Mouse (Mus musculus) heart, adult 18-20 months (tissue): ENCODE results near the gene Fras1. TPM values are rescaled to one million over a fixed set of nuclear protein-coding genes. Genes with fewer than 3 reads are reported as not detected.
A peak's percentile ranks its signal among the peaks of the same experiment; 100 is the strongest.

Experiments used
- DNase-seq, 2 experiments: peaks; one replicate each; pipeline ENCODE4 v3.0.0; 2021 to 2022; ENCODE audit warnings: mixed read lengths in 1 of 2
- long read RNA-seq, 2 experiments: library from polyadenylated mRNA; stranded (forward); transcript quantifications; one replicate each; pipeline ENCODE4 v2.0.0; 2021
- total RNA-seq, 2 experiments: library from RNA; stranded (reverse); gene quantifications; 2 replicates each; pipeline ENCODE4 v1.2.3; 2021

The Fras1 gene
- 1 to 10 TPM; 1.0 to 1.6 TPM for total RNA-seq
- long read RNA-seq, experiment 1, result 0 reads
- long read RNA-seq, experiment 2, result 0 reads

DNA sequence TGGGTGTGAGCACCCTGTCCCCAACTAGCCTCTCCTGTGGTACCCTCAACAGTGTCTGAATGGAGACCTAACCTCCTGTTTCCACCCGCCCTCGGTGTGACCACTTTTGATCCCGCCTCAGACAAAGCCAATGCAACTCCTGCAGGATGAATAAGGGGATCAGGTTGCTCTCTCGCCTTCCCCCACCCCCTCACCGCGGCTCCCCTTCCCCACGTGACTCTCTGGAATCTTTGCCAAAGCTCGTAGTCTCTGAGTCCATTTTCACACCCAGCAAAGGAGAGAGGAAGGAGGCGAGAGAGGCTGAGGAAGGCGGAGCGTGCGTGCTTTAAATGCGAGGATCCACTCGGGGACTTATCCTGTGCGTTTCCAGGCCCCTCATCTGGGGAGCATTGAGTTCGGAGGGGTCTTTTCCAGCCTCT lies at the start of gene Fras1:
TSS of gene Fras1 (plus strand) at position 389 of the 419 bp plus-strand sequence.
- DNase-seq, result peak; percentile 3 to 13

DNA sequence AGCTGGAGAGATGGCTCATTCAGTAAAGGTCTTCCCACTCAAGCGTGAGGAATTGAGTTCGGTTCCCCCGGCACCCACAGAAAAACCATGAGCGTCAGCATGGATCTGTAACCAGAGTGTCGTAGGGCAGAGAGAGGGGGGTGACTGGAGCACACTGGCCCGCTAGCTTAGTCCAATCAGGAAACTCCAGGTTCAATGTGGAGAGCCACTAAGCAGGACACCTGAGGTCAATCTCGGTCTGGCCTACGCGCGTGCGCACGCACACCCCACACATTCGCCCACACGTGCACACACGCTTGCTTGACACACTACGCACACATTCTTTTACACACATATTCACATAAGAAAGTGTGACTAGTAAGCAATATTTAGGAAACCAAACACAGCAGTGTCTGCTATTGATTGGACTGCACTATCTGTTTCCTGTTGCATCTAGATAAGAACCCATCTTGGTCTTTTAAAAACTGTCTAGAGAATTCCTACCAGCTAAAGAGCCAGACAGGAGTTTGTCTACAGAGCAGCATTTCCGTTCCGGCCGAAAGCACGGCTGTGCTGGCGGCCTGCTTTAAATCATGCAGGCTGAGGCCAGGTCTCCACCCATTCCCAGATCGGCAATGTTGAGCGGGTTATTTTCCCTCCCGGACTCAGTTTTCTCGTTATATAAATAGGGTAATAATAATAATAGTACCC lies 42.6 kb upstream of the Fras1 start:
- no peak for DNase-seq

DNA sequence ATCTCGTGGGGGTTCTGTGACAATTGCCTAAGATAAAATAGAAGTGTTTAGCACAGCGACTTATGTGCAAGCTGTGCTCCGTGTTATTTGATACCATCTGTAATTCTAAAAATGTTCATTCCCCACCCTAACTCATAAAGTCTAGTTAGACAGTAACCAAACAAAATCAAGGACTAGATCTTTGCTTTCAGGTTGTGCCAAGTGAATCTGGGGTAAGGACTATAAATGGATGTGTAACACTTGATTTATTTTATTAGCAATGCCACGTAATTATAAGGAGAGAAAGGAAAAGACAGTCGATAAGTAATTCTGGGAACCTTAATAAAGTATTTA lies 42.1 kb upstream of the Fras1 start:
- no peak for DNase-seq

DNA sequence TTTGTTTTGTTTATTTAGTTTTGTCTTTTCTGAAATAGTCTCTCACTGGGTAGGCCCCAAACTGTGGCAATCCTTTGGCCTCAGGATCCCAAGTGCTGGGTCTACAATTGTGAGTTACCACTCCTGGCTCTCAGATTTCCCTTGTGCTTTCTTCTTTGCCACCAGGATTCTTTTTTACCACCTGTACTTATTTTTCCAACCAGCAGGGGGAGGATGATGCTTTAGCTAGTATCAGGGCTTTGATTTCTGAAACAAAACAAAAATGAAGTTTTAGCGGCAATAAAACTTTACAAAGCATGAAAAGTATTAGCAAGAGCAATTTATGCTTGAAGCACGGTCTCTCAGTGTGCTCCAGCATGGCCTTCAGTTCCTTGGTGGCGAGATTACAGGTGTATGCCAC lies 39.8 kb upstream of the Fras1 start:
- peak in 1 of 2 experiments; percentile 33 for DNase-seq

DNA sequence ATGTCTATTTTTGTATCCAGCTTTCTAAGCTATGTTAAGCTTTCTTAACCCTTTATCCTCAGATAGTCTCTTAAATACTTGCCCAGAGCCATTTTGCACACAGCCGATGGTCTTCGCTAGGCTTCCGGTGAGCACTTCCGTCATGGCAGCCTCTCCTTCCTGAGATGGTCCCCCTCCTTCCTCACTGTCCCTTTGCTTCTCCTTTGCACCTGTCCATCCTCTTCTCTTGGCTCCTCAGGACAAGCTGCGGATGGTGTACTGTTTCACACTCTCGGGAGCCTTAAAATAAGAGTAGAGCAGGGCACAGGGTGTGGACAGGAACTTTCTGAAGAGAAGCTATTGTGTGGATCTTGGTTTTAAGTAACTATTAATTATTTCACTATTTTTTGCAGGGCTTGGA lies 33.2 kb upstream of the Fras1 start:
- no peak for DNase-seq

DNA sequence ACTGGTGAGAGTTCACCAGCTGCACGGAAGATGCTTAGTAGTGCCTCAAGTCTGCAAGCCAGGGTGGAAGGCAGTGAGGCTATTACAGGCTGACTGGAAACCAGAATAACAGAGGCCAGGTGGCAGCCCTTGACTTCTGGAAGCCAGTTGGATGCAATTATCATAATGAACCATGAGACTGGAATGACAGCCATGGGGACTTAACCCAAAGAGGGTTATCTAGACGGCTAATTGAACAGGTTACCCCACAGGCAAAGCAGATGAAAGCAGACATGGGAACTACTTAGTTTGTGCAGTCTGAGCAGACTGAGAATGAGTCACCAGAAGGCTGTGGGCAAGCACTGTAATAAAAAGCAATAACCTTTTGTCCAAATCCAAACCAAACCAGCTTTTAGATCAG lies 28.8 kb upstream of the Fras1 start:
- DNase-seq, result no peak

DNA sequence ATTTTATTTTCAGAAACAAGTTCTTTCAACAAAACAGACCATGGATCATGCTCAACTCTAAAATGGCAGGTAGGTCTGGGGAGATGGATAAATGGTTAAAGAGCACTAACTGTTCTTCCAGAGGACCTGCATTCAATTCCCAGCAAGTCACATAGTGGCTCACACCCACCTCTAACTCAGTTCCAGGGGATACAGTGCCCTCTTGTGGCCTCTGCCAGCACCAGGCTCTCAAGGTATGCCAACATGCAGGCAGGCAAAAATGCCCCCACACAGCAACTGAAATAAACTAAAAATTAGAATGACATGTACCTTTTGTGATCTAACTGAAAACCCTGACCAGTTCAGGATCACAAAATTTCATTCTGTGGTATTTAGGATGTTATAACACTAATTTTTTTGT lies 21.8 kb upstream of the Fras1 start:
- DNase-seq, result no peak

DNA sequence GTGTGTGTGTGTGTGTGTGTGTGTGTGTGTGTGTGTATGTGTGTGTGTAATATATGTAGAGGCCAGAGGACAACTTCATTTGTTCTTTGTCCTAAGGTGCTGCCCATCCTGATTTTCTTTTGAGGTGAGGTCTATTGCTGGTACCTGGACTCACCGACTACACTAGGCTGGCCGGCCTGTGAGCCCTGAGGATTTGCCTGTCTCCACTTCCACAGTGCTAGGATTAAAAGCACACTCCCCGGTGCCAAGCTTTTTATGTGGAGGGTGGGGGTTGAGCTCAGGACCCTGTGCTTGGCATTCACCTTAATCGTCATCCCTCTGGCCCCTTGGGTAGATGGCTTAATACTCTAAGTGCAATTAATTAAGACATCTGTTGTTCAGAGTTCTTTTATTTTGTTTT lies 9.8 kb upstream of the Fras1 start:
- no peak for DNase-seq

DNA sequence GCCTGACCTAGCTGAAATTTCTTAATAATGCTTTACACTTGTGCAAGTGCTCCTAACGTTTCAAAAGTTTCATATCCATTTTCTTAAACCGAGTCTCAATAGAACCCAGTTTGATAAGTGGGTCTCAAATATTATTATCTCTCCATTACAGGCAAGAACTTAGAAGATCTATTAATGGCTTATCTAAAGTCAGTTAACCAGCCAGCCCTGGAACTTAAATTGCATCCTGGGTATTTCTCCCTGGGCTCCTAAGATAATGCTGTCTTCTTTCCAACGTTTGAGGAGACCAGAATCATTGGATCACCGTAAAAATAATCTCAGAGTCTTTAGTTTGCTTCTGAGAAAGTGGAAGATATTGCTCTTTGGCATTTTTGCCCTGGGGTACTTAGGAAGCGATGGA lies 8.2 kb upstream of the Fras1 start:
- DNase-seq, result no peak

DNA sequence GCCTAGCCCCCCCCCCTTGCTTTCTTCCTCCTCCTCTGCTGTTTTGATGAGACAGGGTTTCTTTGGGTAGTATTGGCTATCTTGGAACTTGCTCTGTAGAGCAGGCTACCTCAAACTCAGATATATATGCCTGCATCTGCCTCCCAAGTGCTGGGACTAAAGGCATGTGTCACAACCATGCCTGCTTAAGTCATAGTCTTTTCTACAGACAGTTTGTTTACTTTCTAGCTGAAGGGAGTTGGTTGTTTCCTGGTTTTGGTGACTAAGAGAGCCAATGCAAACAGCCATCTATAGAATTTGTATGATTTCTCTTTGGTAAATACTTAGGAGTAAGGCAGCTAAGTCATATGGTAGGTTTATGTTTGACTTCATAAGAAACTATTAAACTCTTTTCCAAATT lies 6.5 kb upstream of the Fras1 start:
- DNase-seq, result no peak

DNA sequence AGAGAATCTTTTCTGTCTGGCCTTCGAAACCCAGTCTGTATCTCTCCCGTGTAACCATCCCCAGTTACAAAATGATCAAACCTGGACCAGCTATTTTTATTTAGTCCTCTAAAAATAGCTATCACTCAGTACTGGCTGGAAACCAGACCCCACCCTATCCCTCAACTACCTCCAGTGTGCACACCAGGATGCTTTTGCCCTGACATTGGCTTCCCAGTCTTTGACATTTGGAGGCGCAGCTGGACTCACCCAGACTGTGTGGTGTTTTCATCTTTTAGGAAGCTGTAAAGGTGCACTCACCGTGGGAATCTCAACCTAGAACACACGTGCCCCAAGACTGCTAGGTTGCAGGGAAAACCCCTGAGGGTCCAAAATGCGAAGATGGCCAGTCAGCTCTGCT lies 649 bp upstream of the Fras1 start:
- no peak for DNase-seq

DNA sequence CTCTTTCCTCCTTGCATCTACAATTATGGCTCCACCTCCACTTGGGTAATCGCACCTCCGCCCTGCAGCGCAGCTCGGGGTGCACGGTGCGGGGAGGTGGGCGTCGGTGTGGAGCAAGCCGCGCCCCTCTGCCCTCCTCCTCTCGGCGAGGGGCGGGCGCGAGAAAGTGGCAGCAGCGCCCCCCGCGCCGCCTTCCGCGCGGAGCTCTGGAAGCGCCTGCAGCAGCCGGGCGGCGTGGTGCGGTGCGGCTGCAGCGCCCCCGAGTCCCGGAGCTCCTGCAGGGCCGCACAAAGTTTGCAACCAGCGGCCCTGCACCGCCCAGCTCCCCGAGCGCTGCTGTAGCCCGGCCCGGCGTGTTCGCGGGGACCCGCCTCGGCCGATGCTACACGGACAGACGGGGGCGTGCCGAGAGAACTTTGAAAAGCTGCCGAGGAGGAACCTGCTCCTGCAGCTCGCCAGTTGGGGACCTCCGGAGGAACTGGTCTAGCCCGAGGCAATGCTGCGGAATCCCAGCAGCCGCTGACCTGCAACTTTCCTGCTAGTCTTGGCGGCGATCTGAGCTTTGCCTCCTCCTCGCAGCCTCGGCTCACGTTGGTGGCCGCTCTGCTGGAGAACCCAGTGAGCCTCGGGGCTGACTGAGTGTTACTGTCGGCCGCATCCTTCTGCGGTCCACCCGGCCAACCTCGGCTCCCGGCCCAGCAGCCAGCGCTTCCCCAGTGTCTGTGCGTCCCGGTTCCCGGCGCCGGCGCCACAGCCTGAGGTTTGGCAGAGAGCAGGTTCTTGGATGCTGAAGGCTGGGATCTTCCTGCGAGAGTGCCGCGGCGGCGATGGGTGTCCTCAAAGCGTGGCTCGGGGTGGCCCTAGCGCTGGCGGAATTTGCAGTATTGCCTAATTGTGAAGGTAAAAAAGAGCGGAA lies 489 bp downstream of the Fras1 start:
- peak; percentile 35 to 58 for DNase-seq

DNA sequence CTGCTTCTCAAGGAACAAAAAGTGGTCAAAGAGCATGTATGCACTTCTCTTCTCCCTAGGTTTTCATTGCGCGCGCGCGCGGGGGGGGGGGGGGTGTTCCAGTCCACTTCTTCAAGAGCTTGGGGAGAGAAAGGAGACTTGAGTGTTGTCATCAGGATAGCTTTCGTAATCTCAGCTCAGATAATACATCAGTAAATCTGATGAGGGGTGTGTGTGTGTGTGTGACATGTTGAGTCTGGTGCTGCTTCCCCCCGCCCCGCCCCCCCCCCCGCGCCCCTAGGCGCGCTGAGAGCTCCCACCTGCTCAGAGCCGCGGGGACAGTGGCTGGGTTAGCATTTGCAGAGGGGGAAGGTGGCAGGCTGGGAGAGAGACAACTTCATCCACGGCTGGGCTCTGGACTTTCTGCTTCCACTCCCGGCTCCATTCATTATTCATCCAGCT lies 1.7 kb downstream of the Fras1 start:
- DNase-seq, result no peak

DNA sequence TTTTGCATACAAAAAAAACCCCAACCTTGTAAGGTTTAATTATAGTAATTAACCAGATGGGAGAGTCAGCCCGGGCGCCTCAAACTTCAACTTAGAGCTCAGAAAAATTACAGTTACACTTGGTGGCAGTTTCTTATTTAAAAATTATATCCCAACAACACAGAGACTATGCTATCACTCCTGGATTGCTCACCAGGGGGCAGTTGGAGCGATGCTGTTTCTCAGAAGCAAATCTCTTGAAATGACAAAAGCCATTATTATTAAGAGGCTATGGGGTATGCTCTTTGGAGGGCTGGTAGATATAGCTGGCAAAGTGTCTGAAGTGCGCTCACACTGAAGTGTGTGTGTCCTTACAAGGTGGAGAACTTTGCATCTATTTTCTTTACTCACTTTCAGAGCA lies 2.5 kb downstream of the Fras1 start:
- DNase-seq, result no peak

DNA sequence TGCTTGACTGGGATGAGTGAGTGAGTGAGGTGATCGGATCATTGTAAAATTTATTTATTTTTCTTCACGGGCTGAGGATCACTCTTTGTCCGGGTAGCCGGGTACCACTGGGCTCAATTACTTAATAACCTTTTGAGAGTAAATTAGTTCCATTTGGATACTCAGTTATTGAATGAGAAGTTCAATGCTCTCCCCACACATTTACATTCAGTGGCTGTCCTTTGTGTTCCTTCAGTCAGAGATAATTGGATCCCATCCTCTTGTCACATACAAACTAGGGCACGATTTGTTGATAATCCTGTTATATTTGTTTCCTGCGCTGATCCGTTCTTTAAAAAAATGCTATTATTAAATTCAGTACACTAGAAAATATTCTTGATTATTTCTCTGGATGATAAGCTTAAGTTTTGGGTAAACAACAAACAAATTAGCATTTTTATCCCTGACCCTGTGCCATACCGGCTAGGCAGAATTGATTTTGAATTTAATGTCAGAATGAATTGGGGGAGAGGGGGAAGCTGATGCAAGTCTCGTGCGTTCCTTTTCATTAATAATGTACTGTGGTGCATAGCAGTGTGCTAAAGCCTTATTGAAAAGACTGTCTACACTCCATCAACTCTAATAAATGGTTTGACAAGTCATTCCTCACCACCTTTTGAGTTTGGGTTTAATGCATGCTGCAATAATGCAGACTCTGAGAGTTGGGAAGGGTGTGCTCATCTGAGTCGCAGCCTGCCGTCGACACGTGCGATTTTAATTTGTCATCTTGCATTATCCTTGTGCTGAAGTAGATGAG lies 12.6 kb downstream of the Fras1 start:
- DNase-seq, result no peak

DNA sequence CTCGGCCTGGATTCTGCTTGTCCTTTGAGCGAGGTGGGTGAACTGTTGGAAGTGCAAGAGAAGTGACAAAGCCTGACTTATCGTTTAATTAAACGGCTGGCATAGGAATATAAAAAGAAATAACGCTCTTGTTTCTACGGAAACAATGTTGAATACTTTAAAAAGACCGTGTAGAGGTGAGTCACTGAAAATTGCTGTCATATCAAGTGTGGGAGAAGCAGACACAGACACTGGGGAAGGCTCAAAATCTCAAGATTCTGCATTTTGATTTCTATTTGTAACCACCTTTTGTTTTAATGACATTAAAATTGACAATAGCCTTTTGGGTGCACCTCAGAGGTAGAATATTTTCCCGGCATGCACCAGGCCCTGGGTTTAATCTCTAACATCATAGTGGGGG lies 14.6 kb downstream of the Fras1 start:
- DNase-seq, result no peak

DNA sequence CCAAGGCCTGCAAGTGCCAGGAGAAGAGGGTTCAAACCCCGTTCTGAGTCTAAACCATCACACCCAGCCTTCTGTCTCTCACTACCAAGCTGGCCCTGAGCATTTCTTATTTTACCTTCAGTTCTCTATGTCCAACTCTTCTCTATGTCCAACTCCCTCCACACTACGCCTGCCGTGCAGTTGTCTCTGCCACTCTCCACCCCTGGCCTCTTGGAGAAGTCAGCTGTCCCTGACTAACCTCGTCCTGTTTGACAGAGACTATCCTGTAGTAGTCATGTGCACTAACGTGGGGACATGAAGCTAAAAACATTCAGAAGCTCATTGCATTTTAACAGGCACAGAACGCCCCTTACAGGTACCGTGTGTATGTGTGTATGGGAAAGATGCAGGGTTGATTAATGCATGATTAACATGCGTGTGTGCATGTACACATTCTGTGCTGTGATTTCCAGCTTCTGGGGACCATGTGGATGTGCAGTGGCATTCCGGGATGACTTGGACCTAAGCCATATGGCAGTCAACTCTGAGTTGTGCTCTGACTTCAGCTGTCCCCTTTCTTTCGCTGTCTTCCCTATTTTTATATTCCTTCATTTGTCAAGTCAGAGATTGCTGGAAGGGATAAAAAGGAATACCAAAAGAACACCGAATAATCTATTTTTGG lies 16.3 kb downstream of the Fras1 start:
- no peak for DNase-seq

DNA sequence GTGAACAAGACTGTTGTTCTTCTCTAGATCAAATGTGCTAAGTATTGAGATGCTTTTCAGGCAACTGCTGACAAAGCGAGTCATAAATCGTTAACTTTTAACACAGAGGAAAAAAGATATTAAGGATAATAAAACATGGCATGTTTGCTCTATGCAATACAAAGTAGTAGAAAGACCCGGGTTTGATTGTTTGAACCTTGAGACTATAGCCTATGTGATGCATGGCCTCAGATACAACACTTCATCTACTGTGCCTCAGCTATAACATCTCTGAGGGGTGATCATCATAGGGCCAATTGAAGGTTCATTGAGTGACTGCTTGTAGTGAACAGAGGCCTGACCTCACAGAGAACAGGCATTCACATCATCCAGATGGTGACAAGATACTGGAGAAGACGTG lies 17.3 kb downstream of the Fras1 start:
- DNase-seq, result no peak

DNA sequence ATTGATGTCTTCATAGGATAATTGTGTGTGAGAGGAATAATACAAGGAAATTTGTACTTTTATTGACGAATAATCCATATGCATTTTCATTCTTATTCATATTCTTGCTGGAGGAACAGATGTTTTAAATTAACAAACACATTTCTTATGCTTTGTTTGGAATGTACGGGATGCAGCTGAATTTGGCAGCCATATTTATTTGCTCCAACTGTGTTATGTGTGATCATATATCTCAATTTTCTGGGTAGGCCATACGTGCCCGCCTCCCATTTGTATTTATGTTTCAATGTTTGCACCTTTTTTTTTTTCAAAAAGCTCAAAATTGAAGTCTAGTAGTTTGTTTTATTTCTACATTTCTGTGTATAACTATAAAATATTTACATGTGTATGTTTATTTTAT lies 21.2 kb downstream of the Fras1 start:
- DNase-seq, result no peak

DNA sequence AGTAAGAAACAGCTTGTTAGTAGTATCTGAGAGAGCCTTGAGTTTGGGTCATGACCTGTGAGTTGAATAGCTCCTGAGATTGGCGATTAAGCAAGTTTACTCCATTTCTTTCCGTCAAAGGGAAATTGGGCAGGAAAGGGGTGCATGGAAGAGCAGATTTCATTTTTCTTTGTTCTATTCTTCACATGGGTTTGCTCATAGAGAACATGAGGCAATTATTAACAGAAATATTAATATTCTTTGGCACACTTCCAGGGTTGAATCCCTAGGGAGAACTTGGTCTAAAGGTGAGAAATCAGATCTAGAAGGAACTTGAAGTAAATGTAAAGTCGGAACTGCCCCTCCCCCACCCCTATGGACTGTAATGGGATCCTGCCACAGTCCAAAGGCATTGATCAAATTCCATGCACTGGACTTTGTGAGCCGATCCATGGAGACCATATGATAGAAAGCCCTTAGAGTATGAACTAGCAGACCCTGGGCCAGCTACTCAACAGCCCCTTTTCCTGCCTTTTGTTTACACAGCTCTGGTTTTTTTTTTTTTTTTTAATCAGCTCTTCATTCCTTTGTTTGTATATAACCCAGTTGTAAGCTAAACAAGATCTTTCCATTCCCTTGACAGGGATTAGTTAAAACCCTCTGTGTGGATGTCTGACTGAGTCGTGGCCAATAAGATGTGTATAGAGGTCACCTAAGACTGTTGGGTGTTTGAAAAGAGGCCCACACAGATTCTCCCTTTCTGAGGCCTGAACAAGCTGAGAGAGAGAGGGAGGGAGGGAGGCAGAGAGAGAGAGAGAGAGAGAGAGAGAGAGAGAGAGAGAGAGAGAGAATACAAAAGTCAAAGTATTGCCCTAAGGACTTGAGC lies 22.3 kb downstream of the Fras1 start:
- no peak for DNase-seq

DNA sequence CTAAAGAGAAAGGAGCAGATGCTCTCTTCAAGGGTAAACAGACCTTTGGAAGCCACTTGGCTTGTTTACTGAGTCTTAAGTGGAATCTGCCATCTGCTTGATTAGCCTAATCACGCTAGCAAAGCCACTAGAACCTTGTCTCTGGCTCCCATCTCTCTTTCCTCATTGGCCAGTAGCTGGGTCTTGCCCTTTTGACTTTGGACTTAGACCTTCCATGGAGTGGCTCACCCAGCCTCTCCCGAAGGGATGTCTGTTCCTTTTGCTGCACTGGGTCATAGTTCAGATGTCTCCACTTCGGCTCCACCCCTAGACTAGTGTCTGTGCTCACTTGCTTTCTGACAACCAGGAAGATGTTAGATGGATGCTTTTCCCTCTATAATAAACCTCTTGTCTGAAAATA lies 28.8 kb downstream of the Fras1 start:
- no peak for DNase-seq
